Mouse (Mus musculus): ENCODE data around the gene Ank2.

DNA sequence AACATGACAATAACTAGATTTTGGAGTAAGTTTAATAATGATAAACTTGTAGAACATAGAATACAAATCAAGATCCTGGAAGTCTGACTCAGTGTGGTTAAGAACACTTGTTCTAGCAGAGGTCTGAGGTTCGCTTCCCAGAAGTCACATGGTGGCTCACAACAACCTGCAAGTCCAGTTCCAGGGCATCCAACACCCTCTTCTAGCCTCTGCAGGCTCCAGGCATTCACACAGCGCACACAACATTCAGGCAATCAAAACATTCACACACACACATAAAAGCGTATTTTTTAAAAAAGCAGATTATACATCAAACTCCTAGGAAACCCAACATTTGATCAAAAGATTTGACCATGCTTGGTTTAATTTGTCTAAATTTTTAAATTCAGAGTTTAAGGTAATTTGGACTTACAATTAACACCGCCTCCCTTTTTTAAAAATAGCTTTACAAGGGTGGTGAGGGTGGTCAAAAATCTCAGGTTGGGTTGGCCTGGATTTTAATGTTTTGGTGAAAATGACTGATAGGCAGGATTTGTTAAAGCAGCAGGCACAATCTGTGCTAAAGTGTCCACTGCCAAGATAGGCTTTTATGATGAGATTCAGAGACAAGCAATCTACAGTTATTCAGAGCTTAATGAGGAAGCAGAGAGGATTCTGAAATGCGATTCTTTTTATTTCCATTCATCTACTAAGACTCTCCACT lies 310.9 kb downstream of the Ank2 start:
- TF ChIP-seq POLR2A (IDR thresholded peaks at IDR 0.05; ENCODE audit: low read depth, low read length) (no peak), CTCF (IDR thresholded peaks at IDR 0.05; ENCODE audit: extremely low read depth, insufficient read length, insufficient replicate concordance, low read depth, low read length) (no peak)

All from small intestine, adult 2 months (tissue).